ENCODE assay signal across 7 mouse cellular contexts in genomic region chr14:21988577-21989290, GRCm38 (mm10). TPM values are rescaled to one million over a fixed set of nuclear protein-coding genes. Genes with fewer than 3 reads are reported as not detected.
A peak's percentile ranks its signal among the peaks of the same experiment; 100 is the strongest.
DNase-seq lines count a peak whose midpoint lies in the region; ATAC-seq and TF ChIP-seq lines count a peak whose summit lies in the region.

No protein-coding gene starts in this region.

- no peaks in the 10 kb centered on the region for H3K9me3 ChIP-seq in MEL (replicated peaks; ENCODE audit: insufficient read depth, low read length)
- H3K9me3 ChIP-seq in stomach, embryonic 16.5 days (replicated peaks; ENCODE audit: control insufficient read depth, low read length): no peaks in the 10 kb centered on the region

- TF ChIP-seq RAD21 in MEL (IDR thresholded peaks at IDR 0.05; ENCODE audit: low read depth, low read length): no peak

- TF ChIP-seq EP300 in MEL (IDR thresholded peaks at IDR 0.05; ENCODE audit: low read depth in 1 of 2, low read length in 2 of 2): no peak

- DNase-seq in MEL (ENCODE audit: low read depth, low spot score): no peak
- peak; percentile 47 for DNase-seq in adrenal gland, postnatal 25 days
- peak; percentile 9 to 55 for DNase-seq in gastrocnemius, postnatal 36 days
- DNase-seq in kidney, adult 9 months: peak; percentile 77
- DNase-seq in lung, postnatal 14 days: peak; percentile 50

- intact Hi-C loops in gastrocnemius, postnatal 36 days (cut with DNase I): loop anchor here (5.0 to 10.0 kb wide), 3 partner anchors 794 to 1416 kb away; no protein-coding TSS in a partner anchor

- H3K36me3 ChIP-seq in MEL (ENCODE audit: control insufficient read depth in 1 of 2, insufficient read depth in 2 of 2, low read length in 2 of 2): no peaks in the 10 kb centered on the region; a peak in 2 of 4 replicates
- H3K36me3 ChIP-seq in stomach, embryonic 16.5 days (ENCODE audit: control insufficient read depth, insufficient read depth, low read length): 0 out of 2 replicates have a peak, but pooled peaks cover 5% of the 10 kb centered on the region

- peaks cover 2 to 3% of the 10 kb centered on the region in 2 experiments; a peak in 2 of 4 replicates for H3K4me1 ChIP-seq in MEL (ENCODE audit: control insufficient read depth in 1 of 2, insufficient read depth in 2 of 2, low read length in 2 of 2)
- peaks cover 6% of the 10 kb centered on the region; the same call in 1 of the 2 replicates for H3K4me1 ChIP-seq in stomach, embryonic 16.5 days (ENCODE audit: control insufficient read depth, insufficient read depth, low read length)

- H3K79me2 ChIP-seq in MEL (ENCODE audit: control insufficient read depth, insufficient read depth, low read length, poor library complexity): peaks cover 7% of the 10 kb centered on the region

- no peaks in the 10 kb centered on the region for H3K27me3 ChIP-seq in MEL (ENCODE audit: control insufficient read depth in 1 of 2, insufficient read depth in 2 of 2, low read length in 2 of 2)
- no peaks in the 10 kb centered on the region for H3K27me3 ChIP-seq in stomach, embryonic 16.5 days (ENCODE audit: control insufficient read depth, insufficient read depth, low read length)

- H3K9ac ChIP-seq in MEL (ENCODE audit: control insufficient read depth, low read depth, low read length, poor library complexity, severe bottlenecking): peak overlapping the region; percentile 32; the same call in 1 of the 2 replicates
- H3K9ac ChIP-seq in stomach, embryonic 16.5 days (ENCODE audit: low read length): peak overlapping the region; percentile 83

- H3K4me3 ChIP-seq in MEL (ENCODE audit: control insufficient read depth in 1 of 2, insufficient read depth in 1 of 2, low read depth in 2 of 2, low read length in 2 of 2): no peak overlapping the region; a peak in 2 of 4 replicates
- peak overlapping the region; percentile 98 for H3K4me3 ChIP-seq in stomach, embryonic 16.5 days (replicated peaks; ENCODE audit: low read length)

- no peak for TF ChIP-seq POLR2A in MEL (IDR thresholded peaks at IDR 0.05; ENCODE audit: control insufficient read depth in 1 of 2, insufficient read depth in 1 of 2, low read depth in 1 of 2, low read length in 2 of 2, poor library complexity in 1 of 2)

- no peak for ATAC-seq in stomach, embryonic 16.5 days (ENCODE audit: insufficient read depth, low FRiP score)
- ATAC-seq in megakaryocyte progenitor cell, adult 5-6 weeks (replicated peaks; ENCODE audit: poor library complexity): no peak

- no peak for TF ChIP-seq CTCF in MEL (IDR thresholded peaks at IDR 0.05 in 2 of 3, conservative IDR thresholded peaks at IDR 0.05 in 1 of 3; ENCODE audit: control insufficient read depth in 1 of 3, insufficient read depth in 1 of 3, low read depth in 2 of 3, low read length in 3 of 3, poor library complexity in 1 of 3, severe bottlenecking in 1 of 3)

- H3K27ac ChIP-seq in MEL (ENCODE audit: control insufficient read depth, low read depth, low read length): no peak overlapping the region
- peak overlapping the region; percentile 99 for H3K27ac ChIP-seq in stomach, embryonic 16.5 days (ENCODE audit: low read length)

- WGBS in stomach, embryonic 16.5 days: under 1% methylated on average over 26 of the region's 26 CpGs

- H3K4me2 ChIP-seq in stomach, embryonic 16.5 days (ENCODE audit: low read depth, low read length): peak overlapping the region; percentile 86

TF ChIP-seq in MEL, 35 proteins besides CTCF, POLR2A, EP300 and RAD21:
- TF ChIP-seq RCOR1 (IDR thresholded peaks at IDR 0.05; ENCODE audit: low read depth, low read length) (peak; percentile 67; the same call in 1 of the 2 replicates), NELFE (IDR thresholded peaks at IDR 0.05; ENCODE audit: low read depth, low read length) (no peak), MXI1 (IDR thresholded peaks at IDR 0.05; ENCODE audit: low read depth, low read length) (no peak), GABPA (IDR thresholded peaks at IDR 0.05; ENCODE audit: low read depth, low read length) (no peak)

RNA-seq across cellular contexts. Expression of gene Zfp503, which starts 0.7 kb away (rescaled TPM):
- 0.96 and 1.1 TPM in 2 replicates for total RNA-seq in MEL (2012; rRNA removed)
- 1 to 10 TPM in 1 of 2 experiments, not detected in 1; 2.1 TPM for polyA plus RNA-seq in MEL (2012; ENCODE audit: insufficient read depth in 1 of 2, insufficient read length in 2 of 2, low read depth in 1 of 2, low replicate concordance in 2 of 2, missing spikeins in 1 of 2)
- 27.5 and 33.3 TPM in 2 replicates for total RNA-seq in adrenal gland, postnatal 25 days (2021)
- 10 to 100 TPM in 1 of 2 experiments, 1 to 10 TPM in 1; 6.5 to 18.3 TPM for total RNA-seq in gastrocnemius, postnatal 36 days (2021)
- 7.1 and 10.1 TPM in 2 replicates for polyA plus RNA-seq in stomach, embryonic 16.5 days (2015; fragmentation: Nextera tagmentation; extraction: Ambion mirVana)
- 0.30 and 0.44 TPM in 2 replicates for total RNA-seq in megakaryocyte progenitor cell, adult 5-6 weeks (2015)
- 0.03 and 0.12 TPM in 2 replicates for total RNA-seq in megakaryocyte progenitor cell, adult 5-6 weeks (2017)

RNA-seq across cellular contexts. Expression of gene Lrmda, which starts 30.8 kb away (rescaled TPM):
- 3.7 and 5.9 TPM in 2 replicates for total RNA-seq in MEL (2012; rRNA removed)
- 1 to 10 TPM in 1 of 2 experiments, not detected in 1; 5.1 TPM for polyA plus RNA-seq in MEL (2012; ENCODE audit: insufficient read depth in 1 of 2, insufficient read length in 2 of 2, low read depth in 1 of 2, low replicate concordance in 2 of 2, missing spikeins in 1 of 2)
- 5.0 and 5.6 TPM in 2 replicates for total RNA-seq in adrenal gland, postnatal 25 days (2021)
- 1 to 10 TPM; 1.7 to 2.8 TPM for total RNA-seq in gastrocnemius, postnatal 36 days (2021)
- 0.86 and 0.94 TPM in 2 replicates for polyA plus RNA-seq in stomach, embryonic 16.5 days (2015; fragmentation: Nextera tagmentation; extraction: Ambion mirVana)
- 25.9 and 27.0 TPM in 2 replicates for total RNA-seq in megakaryocyte progenitor cell, adult 5-6 weeks (2015)
- 14.6 and 20.9 TPM in 2 replicates for total RNA-seq in megakaryocyte progenitor cell, adult 5-6 weeks (2017)
